8 mouse cellular contexts compared by ENCODE assay signal in the genomic region with DNA sequence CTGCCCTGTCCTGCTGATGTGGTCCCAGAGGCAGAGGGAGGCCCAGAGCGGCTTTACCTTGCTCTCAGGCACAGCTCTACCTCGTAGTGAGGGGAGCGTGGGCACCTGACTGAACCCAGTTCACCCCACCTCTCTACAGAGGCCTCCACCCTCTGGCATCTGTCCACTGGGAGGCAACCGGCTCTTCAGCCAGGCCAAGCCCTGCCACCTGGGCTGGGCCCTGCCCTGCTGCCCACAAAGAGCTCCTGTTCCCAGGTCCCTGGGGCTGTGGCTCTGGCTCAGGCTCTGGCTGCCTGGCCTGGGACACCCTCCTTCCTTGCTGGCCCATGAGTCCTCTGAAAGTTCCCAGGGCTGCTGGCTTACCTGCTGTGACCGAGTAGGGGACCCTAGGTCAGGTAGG. TPM values are rescaled to one million over a fixed set of nuclear protein-coding genes. Genes with fewer than 3 reads are reported as not detected.
DNase-seq lines count a peak whose midpoint lies in the region; ATAC-seq and TF ChIP-seq lines count a peak whose summit lies in the region.

No protein-coding gene starts in this region.

- intact Hi-C loops in left cerebral cortex, postnatal 14 days (cut with DNase I), result loop anchor here (5.0 kb wide), 1 partner anchor 37 kb away; the partner anchor contains the start of gene Fam129b

- peaks cover 42% of the 10 kb centered on the region for H3K4me1 ChIP-seq in heart, embryonic 13.5 days
- H3K4me1 ChIP-seq in limb, embryonic 15.5 days, result peaks cover 23% of the 10 kb centered on the region
- H3K4me1 ChIP-seq in small intestine, adult 2 months (ENCODE audit: control insufficient read depth, insufficient read depth, insufficient read length, low read length), result peaks cover 11% of the 10 kb centered on the region

- H3K9ac ChIP-seq in heart, embryonic 13.5 days, result peak overlapping the region; percentile 79
- H3K9ac ChIP-seq in limb, embryonic 15.5 days, result peak overlapping the region; percentile 33; the same call in 1 of the 2 replicates

- no peaks in the 10 kb centered on the region for H3K9me3 ChIP-seq in heart, embryonic 13.5 days
- no peaks in the 10 kb centered on the region for H3K9me3 ChIP-seq in limb, embryonic 15.5 days

- peaks cover 77% of the 10 kb centered on the region for H3K36me3 ChIP-seq in heart, embryonic 13.5 days
- H3K36me3 ChIP-seq in limb, embryonic 15.5 days, result peaks cover 68% of the 10 kb centered on the region
- peaks cover 20% of the 10 kb centered on the region for H3K36me3 ChIP-seq in small intestine, adult 2 months (ENCODE audit: control insufficient read depth, insufficient read depth, low read length)

- no peak for ATAC-seq in heart, embryonic 13.5 days (ENCODE audit: extremely low read depth, insufficient number of reproducible peaks, low FRiP score, low TSS enrichment)
- peak; percentile 28; the same call in 1 of the 2 replicates for ATAC-seq in limb, embryonic 15.5 days (ENCODE audit: insufficient number of reproducible peaks, low FRiP score, low TSS enrichment, low read depth)

- peak; percentile 40 for DNase-seq in ovary, postnatal 14 days (ENCODE audit: low spot score)
- no peak for DNase-seq in ovary, postnatal 10 days (ENCODE audit: low spot score)
- DNase-seq in layer of hippocampus, adult 11-12 months (ENCODE audit: low spot score), result no peak
- no peak for DNase-seq in left cerebral cortex, postnatal 14 days (ENCODE audit: low spot score in 2 of 2)
- DNase-seq in thymus, postnatal 4 days, result no peak

- H3K27ac ChIP-seq in heart, embryonic 13.5 days (replicated peaks), result peak overlapping the region; percentile 94
- peak overlapping the region; percentile 89 for H3K27ac ChIP-seq in limb, embryonic 15.5 days
- H3K27ac ChIP-seq in small intestine, adult 2 months (ENCODE audit: insufficient read depth, low read depth, low read length), result peak overlapping the region; percentile 51; the same call in 1 of the 2 replicates

- TF ChIP-seq CTCF in small intestine, adult 2 months (IDR thresholded peaks at IDR 0.05; ENCODE audit: extremely low read depth, insufficient read length, insufficient replicate concordance, low read depth, low read length), result no peak

- H3K4me2 ChIP-seq in heart, embryonic 13.5 days, result peak overlapping the region; percentile 24; the same call in 1 of the 2 replicates
- peak overlapping the region; percentile 17; the same call in 1 of the 2 replicates for H3K4me2 ChIP-seq in limb, embryonic 15.5 days

- 63% methylated on average over 5 of the region's 5 CpGs for WGBS in heart, embryonic 13.5 days
- WGBS in limb, embryonic 15.5 days, result 60% methylated on average over 5 of the region's 5 CpGs
- 57% methylated on average over 5 of the region's 5 CpGs for WGBS in small intestine, adult 2 months

- H3K27me3 ChIP-seq in heart, embryonic 13.5 days (replicated peaks), result no peaks in the 10 kb centered on the region
- no peaks in the 10 kb centered on the region for H3K27me3 ChIP-seq in limb, embryonic 15.5 days
- no peaks in the 10 kb centered on the region for H3K27me3 ChIP-seq in small intestine, adult 2 months (ENCODE audit: control insufficient read depth, insufficient read depth, low read length)

- TF ChIP-seq POLR2A in small intestine, adult 2 months (IDR thresholded peaks at IDR 0.05; ENCODE audit: low read depth, low read length), result no peak

- no peak overlapping the region for H3K4me3 ChIP-seq in heart, embryonic 13.5 days
- H3K4me3 ChIP-seq in limb, embryonic 15.5 days, result no peak overlapping the region
- H3K4me3 ChIP-seq in small intestine, adult 2 months (ENCODE audit: low read depth, low read length), result no peak overlapping the region

RNA-seq across cellular contexts. Expression of gene Fam129b, which starts 38.4 kb away (rescaled TPM):
- 46.4 and 47.1 TPM in 2 replicates for polyA plus RNA-seq in heart, embryonic 13.5 days (2015; fragmentation: Nextera tagmentation; extraction: Ambion mirVana)
- 138 and 152 TPM in 2 replicates for polyA plus RNA-seq in limb, embryonic 15.5 days (2015; fragmentation: Nextera tagmentation; extraction: Ambion mirVana)
- 19.4 and 27.2 TPM in 2 replicates for polyA plus RNA-seq in small intestine, adult 2 months (2012; rRNA removed)
- 10 to 100 TPM; 20.0 to 21.0 TPM for total RNA-seq in left cerebral cortex, postnatal 14 days (2021)

RNA-seq across cellular contexts. Expression of gene Rpl12, which starts 47.0 kb away (rescaled TPM):
- polyA plus RNA-seq in heart, embryonic 13.5 days (2015; fragmentation: Nextera tagmentation; extraction: Ambion mirVana), result 108 and 112 TPM in 2 replicates
- 154 and 176 TPM in 2 replicates for polyA plus RNA-seq in limb, embryonic 15.5 days (2015; fragmentation: Nextera tagmentation; extraction: Ambion mirVana)
- 80.3 and 161 TPM in 2 replicates for polyA plus RNA-seq in small intestine, adult 2 months (2012; rRNA removed)
- total RNA-seq in left cerebral cortex, postnatal 14 days (2021), result 100 to 1,000 TPM; 117 to 120 TPM

RNA-seq across cellular contexts. Expression of gene Lrsam1, which starts 47.1 kb away (rescaled TPM):
- polyA plus RNA-seq in heart, embryonic 13.5 days (2015; fragmentation: Nextera tagmentation; extraction: Ambion mirVana), result 8.1 and 9.6 TPM in 2 replicates
- polyA plus RNA-seq in limb, embryonic 15.5 days (2015; fragmentation: Nextera tagmentation; extraction: Ambion mirVana), result 11.3 and 12.0 TPM in 2 replicates
- 6.4 and 12.0 TPM in 2 replicates for polyA plus RNA-seq in small intestine, adult 2 months (2012; rRNA removed)
- 10 to 100 TPM; 31.1 to 40.6 TPM for total RNA-seq in left cerebral cortex, postnatal 14 days (2021)
